Mouse (Mus musculus): ENCODE measurements at regions not wholly inside any gene's neighbourhood (a gene's known extent, or its start where the extent isn't known, plus 50 kb on each side); places are given as distances from the start of the nearest gene placed in this dataset.

DNA sequence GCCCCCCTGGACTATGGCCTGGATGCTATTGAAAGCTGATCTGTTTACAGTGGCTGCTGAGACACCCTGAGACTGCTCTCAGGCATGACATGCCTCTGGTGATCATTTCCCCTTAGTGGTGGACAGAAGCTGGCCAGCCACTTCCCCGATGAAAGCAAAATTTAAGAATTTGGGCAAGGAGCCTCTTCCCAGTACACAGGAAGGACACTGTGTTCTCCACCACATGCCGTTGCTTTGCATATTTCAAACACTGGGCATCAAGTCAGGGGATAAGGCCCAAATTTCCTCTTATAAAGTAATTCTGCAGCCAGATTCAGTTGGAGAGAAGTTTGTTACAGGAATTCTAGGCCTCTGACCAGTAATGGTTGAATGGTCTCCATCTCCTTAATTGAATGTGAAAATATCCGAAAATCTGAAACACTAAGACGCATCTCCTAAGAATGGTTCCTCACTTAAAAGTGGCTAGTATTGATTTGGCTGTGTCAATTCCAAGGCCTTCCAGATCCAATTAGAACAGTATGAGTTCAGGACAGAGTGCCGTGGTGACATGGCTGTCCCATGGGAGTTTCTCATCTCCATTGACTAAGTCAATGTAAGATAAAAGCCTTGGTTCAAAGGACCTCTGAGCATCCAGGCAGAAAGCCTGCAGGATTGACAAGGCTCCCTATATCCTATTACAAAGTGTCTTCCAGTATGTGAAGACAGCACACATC, 638.5 kb upstream of the Arid1b start:
- no peaks in the 10 kb centered on the region for H3K36me3 ChIP-seq
- DNase-seq (ENCODE audit: low spot score): no peak
- H3K4me1 ChIP-seq: no peaks in the 10 kb centered on the region
- no peaks in the 10 kb centered on the region for H3K9me3 ChIP-seq
- no peak overlapping the region for H3K27ac ChIP-seq
- H3K27me3 ChIP-seq (ENCODE audit: insufficient read depth, poor library complexity, severe bottlenecking): no peaks in the 10 kb centered on the region
- H3K4me3 ChIP-seq: no peak overlapping the region
- whole genome bisulfite sequencing: 83% methylated on average over 5 of the region's 5 CpGs

DNA sequence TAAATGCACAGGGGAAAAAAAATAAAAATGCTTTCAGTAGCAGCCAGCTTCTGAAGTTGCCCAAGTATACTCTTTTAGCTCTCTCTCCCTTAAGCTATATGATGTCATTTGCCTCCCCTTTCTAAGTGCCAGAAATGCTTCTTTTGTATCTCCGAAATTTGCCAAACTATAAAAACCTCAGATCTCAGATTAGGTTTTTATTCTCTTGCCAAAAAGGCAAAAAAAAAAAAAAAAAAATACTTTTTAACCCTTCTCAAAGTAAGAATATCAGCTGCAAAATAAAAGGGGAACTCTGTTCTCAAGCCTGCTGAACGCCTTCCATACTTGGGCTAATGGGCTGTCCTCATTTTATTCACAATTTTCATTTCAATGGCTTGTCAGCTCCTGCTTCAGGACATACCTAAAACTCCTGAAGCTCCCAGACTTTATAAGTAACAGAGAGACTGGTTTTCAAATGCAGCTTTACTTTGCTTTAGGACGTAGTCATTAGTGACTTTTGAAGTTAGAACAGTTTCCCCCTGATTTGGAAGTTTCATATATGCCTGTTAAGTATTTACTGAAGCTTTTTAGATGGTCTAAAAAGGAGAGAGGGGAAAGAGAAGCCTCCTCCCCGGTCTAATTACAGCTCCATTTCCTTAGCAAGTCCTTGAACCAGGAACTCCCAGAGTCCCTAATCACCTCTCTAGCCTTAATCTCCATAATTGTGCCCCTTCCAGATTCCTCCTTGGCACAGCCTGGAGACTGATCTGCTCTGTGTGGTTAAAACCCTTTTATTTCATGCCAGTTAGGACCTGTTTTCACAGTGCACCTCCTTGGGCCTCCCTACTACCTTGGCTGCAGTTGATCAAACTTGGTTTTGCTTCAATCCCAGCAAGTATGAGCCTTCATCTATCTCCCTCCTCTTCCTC, 633.5 kb upstream of the Arid1b start:
- no peak for DNase-seq (ENCODE audit: low spot score)

DNA sequence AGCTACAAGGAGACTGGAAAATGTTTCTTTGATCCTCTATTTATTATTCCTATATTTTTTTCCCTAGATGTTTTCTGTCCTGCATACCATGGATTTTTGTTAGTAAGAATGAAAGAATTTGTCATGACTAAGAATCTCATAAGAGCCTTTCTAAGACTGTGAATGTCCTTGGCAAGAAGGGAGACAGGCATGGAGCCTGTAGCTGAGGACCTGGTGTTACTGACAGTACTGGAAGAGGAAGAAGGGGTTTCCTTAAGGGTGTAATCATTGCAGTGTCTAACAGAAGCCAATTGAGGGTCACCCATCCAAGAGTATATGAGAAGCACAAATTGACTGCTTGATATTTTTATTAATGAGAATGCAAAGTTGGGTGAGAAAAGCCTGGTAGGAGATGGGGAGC, 628.3 kb upstream of the Arid1b start:
- no peaks in the 10 kb centered on the region for H3K27me3 ChIP-seq (ENCODE audit: insufficient read depth, poor library complexity, severe bottlenecking)
- no peak overlapping the region for H3K4me3 ChIP-seq
- no peaks in the 10 kb centered on the region for H3K4me1 ChIP-seq
- DNase-seq (ENCODE audit: low spot score): no peak
- no peaks in the 10 kb centered on the region for H3K9me3 ChIP-seq
- no peaks in the 10 kb centered on the region for H3K36me3 ChIP-seq
- no peak overlapping the region for H3K27ac ChIP-seq

More for the DNA sequence above, 633.5 kb upstream of the Arid1b start:
- 71% methylated on average over 4 of the region's 4 CpGs for WGBS
- Histone ChIP-seq H3K9me3 (no peaks in the 10 kb centered on the region), H3K4me1 (no peaks in the 10 kb centered on the region), H3K4me3 (no peak overlapping the region), H3K27me3 (ENCODE audit: insufficient read depth, poor library complexity, severe bottlenecking) (no peaks in the 10 kb centered on the region), H3K36me3 (no peaks in the 10 kb centered on the region), H3K27ac (no peak overlapping the region)

DNA sequence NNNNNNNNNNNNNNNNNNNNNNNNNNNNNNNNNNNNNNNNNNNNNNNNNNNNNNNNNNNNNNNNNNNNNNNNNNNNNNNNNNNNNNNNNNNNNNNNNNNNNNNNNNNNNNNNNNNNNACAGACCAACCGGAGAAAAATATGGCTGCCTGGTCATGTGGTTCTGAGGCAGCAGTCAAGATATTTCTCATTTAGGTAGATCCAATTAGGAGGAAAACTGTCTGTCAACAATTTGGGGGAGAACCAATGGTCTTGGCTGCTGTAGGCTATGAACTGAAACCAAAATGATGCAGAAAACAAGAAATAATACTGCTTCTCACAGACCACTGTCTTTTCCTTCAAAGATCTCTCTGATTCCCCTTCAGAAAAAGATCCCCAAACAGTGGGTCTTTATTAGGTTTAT, 613.7 kb upstream of the Arid1b start:
- no peak overlapping the region for H3K27ac ChIP-seq
- no peaks in the 10 kb centered on the region for H3K4me1 ChIP-seq
- H3K4me3 ChIP-seq: no peak overlapping the region
- 89% methylated on average over 1 of the region's 1 CpGs for WGBS
- no peaks in the 10 kb centered on the region for H3K36me3 ChIP-seq
- H3K27me3 ChIP-seq (ENCODE audit: insufficient read depth, poor library complexity, severe bottlenecking): no peaks in the 10 kb centered on the region
- no peak for DNase-seq (ENCODE audit: low spot score)
- H3K9me3 ChIP-seq: no peaks in the 10 kb centered on the region

DNA sequence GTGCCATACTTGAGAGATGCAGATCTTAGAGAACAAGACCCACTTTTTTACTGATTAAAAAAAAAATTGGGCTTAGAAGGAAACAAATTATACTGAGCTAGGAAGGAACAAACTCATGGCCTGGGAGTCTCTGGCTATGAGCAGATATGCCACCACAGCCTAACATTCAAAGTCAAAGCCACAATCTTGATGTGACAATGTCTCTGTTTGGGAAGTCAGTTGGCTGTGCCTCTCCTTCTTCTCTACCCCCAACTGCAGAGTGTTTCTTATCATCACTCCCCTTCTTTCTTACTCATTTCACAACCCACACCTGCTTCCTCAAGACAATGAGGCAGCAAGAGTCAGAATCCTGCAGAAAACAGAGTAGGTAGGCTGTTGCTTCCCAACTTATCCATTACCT, 613.3 kb upstream of the Arid1b start:
- H3K36me3 ChIP-seq: no peaks in the 10 kb centered on the region
- H3K4me3 ChIP-seq: no peak overlapping the region
- no peaks in the 10 kb centered on the region for H3K9me3 ChIP-seq
- H3K4me1 ChIP-seq: no peaks in the 10 kb centered on the region
- no peaks in the 10 kb centered on the region for H3K27me3 ChIP-seq (ENCODE audit: insufficient read depth, poor library complexity, severe bottlenecking)
- H3K27ac ChIP-seq: no peak overlapping the region
- DNase-seq (ENCODE audit: low spot score): no peak

DNA sequence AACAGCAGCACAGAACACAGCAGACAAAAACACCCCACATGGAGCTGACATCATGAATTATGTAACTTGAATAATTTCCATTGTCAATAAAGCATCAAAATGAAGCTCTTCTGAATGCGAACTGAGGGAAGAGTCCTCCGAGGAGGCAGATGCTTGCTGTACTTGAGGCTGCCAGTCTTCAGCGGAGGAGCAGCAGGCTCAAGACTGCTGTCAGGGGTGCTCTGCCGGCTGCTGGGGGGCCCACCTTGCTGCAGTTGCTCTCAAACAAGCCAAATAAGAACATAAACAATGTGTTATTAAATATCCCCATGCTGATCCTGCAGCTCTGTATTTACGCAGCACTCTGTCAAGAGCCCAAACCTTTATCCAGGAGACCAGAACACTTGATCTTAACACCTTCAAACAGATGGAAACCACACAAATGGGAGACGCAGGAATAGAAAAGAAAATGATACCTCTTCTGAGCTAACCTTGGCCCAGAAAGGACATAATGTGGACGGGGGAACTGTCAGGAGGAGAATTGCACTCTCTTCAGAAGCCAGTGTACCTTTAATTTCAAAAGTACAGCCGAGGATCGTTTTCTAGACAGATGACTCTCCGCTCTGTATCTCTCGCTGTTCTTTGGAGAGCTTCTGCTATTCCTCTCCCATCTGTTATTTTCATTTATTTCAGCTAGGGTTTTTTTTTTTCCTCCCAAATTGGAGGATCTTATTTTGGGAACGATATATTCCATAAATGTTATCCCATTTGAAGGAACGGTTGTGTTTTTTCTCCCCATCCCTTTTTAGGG, 612.0 kb upstream of the Arid1b start:
- Histone ChIP-seq H3K27me3 (ENCODE audit: insufficient read depth, poor library complexity, severe bottlenecking) (no peaks in the 10 kb centered on the region), H3K4me3 (no peak overlapping the region), H3K4me1 (no peaks in the 10 kb centered on the region), H3K36me3 (no peaks in the 10 kb centered on the region), H3K27ac (no peak overlapping the region), H3K9me3 (no peaks in the 10 kb centered on the region)
- no peak for DNase-seq (ENCODE audit: low spot score)
- 82% methylated on average over 13 of the region's 13 CpGs for WGBS

DNA sequence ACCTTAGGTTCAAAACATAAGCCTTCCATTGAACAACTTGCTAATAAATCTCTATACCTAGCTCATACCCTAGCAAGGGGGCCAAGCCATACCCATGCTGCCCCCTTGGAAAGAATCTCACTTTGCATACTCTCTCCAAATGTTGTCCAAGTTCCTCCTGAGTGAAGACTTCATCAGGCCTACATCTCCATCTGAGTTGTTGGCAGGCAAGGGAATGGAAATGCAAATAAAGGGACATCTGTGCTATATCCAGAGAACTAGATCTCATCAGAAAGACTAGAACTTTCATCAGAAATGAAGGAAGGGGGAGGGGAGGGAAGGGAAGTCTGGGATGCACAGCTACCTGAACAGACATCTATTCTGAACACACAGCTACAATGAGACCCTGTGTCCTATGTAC, 611.4 kb upstream of the Arid1b start:
- H3K4me1 ChIP-seq: no peaks in the 10 kb centered on the region

DNA sequence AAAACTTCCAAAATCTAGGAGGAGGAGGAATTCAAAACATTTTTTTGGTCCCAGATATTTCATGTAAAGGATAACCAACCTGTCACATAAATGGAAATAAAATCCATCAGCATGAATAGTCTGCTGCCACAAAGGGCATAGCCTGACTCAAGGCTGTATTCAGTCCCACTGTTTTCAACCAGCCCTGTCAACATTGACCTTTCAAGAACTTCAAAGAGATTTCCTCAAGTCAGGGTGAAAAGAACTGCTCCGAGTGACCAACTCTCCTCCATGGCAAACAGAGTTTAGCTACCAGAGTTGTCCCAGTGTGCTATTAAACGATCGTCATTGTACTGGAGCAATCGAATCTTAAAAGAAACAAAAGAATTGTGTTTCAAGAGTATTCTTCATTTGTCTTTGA, 606.5 kb upstream of the Arid1b start:
- no peak overlapping the region for H3K4me3 ChIP-seq
- no peaks in the 10 kb centered on the region for H3K27me3 ChIP-seq (ENCODE audit: insufficient read depth, poor library complexity, severe bottlenecking)
- H3K36me3 ChIP-seq: no peaks in the 10 kb centered on the region
- H3K27ac ChIP-seq: no peak overlapping the region
- DNase-seq (ENCODE audit: low spot score): no peak
- no peaks in the 10 kb centered on the region for H3K4me1 ChIP-seq
- WGBS: 87% methylated on average over 4 of the region's 4 CpGs
- H3K9me3 ChIP-seq: no peaks in the 10 kb centered on the region

More for the DNA sequence above, 611.4 kb upstream of the Arid1b start:
- Histone ChIP-seq H3K36me3 (no peaks in the 10 kb centered on the region), H3K9me3 (no peaks in the 10 kb centered on the region), H3K27me3 (ENCODE audit: insufficient read depth, poor library complexity, severe bottlenecking) (no peaks in the 10 kb centered on the region), H3K27ac (no peak overlapping the region), H3K4me3 (no peak overlapping the region)
- DNase-seq (ENCODE audit: low spot score): no peak

DNA sequence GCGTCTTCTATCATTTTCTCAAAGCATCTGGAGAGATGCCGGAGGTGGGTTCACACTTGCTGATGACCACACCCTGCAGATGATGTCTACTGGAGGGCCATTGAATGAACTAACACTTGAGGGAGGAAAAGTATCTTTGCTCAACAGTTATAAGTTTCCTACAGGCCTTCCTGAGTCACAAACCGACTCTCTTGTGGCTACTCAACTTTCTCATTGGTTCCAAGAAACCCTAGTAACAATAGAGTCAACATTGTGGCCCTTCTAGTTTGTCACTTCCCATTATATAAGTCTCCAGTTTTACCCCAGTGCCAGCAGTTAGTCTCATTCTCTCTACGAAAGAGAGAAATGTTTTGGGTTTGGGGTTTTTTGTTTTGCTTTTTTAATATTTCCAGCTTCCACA, 604.1 kb upstream of the Arid1b start:
- H3K4me1 ChIP-seq: no peaks in the 10 kb centered on the region
- no peaks in the 10 kb centered on the region for H3K36me3 ChIP-seq
- no peak overlapping the region for H3K4me3 ChIP-seq
- no peak for DNase-seq (ENCODE audit: low spot score)
- no peaks in the 10 kb centered on the region for H3K27me3 ChIP-seq (ENCODE audit: insufficient read depth, poor library complexity, severe bottlenecking)
- no peaks in the 10 kb centered on the region for H3K9me3 ChIP-seq
- 83% methylated on average over 4 of the region's 4 CpGs for WGBS
- H3K27ac ChIP-seq: no peak overlapping the region

DNA sequence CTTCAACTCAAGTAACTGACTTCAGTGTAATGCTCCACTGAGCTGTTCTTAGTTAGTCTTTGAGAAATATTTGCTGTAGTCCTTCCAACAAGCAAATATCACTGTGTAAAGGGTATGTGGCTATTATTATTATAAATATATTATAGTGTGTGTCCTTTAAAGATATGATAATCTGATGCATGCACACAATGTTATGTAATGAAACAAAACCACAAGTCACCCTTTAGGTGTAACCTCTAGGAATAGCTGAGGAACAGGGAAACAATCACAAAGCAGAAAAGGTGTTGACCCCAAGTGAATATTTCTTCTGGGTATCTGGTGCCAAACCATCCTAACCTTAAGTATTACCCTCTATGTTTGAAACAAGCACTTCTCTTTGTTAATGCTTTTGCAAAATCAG, 603.6 kb upstream of the Arid1b start:
- H3K4me1 ChIP-seq: no peaks in the 10 kb centered on the region
- H3K27me3 ChIP-seq (ENCODE audit: insufficient read depth, poor library complexity, severe bottlenecking): no peaks in the 10 kb centered on the region
- H3K9me3 ChIP-seq: no peaks in the 10 kb centered on the region
- no peak overlapping the region for H3K27ac ChIP-seq
- H3K4me3 ChIP-seq: no peak overlapping the region
- no peak for DNase-seq (ENCODE audit: low spot score)
- H3K36me3 ChIP-seq: no peaks in the 10 kb centered on the region

DNA sequence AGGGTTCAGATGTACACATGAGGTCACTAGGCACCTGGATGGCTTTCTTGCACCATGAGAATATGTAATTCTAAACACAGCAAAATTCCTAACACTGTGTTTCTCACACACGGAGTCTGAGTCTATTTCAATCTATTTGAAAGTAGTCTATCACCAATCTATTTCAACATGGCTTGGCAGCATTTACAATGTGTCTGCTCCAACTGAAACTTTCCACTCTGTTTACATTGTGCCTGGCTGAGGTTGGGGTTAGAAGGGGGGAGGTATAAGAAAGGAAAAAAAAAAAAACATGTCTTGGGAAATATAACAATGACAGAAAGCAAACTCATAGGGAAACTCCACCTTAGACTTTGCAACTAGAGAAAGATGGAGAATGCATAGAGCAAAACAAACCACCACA, 602.9 kb upstream of the Arid1b start:
- WGBS: 72% methylated on average over 1 of the region's 1 CpGs

DNA sequence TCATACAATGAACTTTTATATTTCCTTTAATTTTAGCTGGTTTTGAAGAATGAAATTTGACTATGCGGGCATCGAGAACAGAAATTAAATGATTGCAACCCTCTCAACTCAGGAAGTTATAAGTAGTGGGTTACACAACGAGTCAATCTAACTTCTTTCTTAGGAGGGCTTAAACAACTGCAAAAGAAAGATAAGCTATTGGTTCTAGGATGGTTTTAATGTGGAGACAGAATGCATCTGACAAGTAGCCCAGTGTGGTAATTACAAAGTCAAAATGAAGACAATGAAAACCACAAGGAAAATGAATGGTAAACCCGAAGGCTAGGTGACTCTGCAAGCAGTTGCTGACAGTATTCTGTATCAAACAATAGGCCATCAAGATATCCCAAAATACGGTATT, 598.0 kb upstream of the Arid1b start:
- Histone ChIP-seq H3K27me3 (ENCODE audit: insufficient read depth, poor library complexity, severe bottlenecking) (no peaks in the 10 kb centered on the region), H3K9me3 (0 out of 2 replicates have a peak, but pooled peaks cover 3% of the 10 kb centered on the region), H3K4me1 (no peaks in the 10 kb centered on the region), H3K4me3 (no peak overlapping the region), H3K27ac (no peak overlapping the region), H3K36me3 (no peaks in the 10 kb centered on the region)
- no peak for DNase-seq (ENCODE audit: low spot score)
- 85% methylated on average over 5 of the region's 5 CpGs for WGBS

More for the DNA sequence above, 602.9 kb upstream of the Arid1b start:
- H3K27ac ChIP-seq: no peak overlapping the region
- H3K4me3 ChIP-seq: no peak overlapping the region
- DNase-seq (ENCODE audit: low spot score): no peak
- H3K4me1 ChIP-seq: no peaks in the 10 kb centered on the region
- no peaks in the 10 kb centered on the region for H3K27me3 ChIP-seq (ENCODE audit: insufficient read depth, poor library complexity, severe bottlenecking)
- H3K9me3 ChIP-seq: no peaks in the 10 kb centered on the region
- H3K36me3 ChIP-seq: no peaks in the 10 kb centered on the region

DNA sequence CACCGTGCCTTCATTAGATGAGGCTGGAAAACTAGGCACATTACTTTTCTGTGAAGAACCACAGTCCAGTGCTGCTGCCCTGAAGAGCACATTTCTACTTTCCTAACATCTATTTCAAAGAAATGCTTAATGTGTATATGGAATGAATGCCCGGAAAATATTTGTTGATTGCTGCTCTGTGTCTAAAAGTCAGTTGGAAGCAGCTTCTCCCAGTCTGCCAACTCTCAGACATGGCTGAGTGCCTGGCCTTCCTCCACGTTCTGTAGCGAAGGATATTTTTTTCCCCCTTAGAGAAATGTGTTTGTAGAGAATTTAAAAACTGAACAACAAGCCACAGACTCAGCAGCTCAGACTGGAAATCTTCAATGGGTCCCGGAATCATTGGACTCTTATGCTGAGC, 576.4 kb upstream of the Arid1b start:
- Histone ChIP-seq H3K4me3 (no peak overlapping the region), H3K27ac (no peak overlapping the region), H3K9me3 (no peaks in the 10 kb centered on the region), H3K36me3 (no peaks in the 10 kb centered on the region), H3K4me1 (no peaks in the 10 kb centered on the region), H3K27me3 (ENCODE audit: insufficient read depth, poor library complexity, severe bottlenecking) (no peaks in the 10 kb centered on the region)
- DNase-seq (ENCODE audit: low spot score): no peak
- WGBS: 83% methylated on average over 5 of the region's 5 CpGs

All from heart, embryonic 10.5 days (tissue).